Mouse (Mus musculus): Measurements from ENCODE around the gene D630045J12Rik.

DNA sequence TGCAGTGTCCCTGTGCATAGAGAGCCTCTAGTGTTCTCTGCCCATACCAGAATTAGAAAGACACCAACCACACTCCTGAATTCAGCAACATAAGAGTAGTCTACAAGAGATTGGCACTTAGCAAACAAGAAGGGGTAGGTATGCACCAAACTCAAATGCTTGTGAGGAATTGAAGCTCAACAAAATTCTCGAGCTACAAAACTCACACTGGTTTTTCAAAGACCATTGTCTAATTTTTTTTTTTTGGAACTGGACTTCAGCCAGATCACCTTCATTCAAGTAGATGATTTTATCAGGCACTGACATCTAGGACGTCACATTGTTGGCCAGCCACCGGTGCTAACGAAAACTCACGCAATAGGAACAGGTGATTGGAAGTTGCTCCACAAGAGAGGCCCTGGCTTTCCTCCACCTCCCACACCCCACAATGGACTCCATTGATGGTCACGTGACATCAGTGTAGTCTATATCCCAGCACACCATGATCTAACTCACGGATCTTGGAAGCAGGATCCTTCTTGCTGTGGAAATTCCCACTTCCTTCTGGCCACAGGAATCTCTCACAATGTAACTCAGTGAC lies 151.5 kb downstream of the D630045J12Rik start:
- TF ChIP-seq CTCF (IDR thresholded peaks at IDR 0.05), result no peak
- peak; percentile 65 for TF ChIP-seq EP300 (IDR thresholded peaks at IDR 0.05)

Measured in lung, postnatal 0 days (tissue).